Mouse (Mus musculus): ENCODE measurements around the gene Gm11437. TPM values are rescaled to one million over a fixed set of nuclear protein-coding genes. Genes with fewer than 3 reads are reported as not detected.
A peak's percentile ranks its signal among the peaks of the same experiment; 100 is the strongest.

The Gm11437 gene
- polyA plus RNA-seq, 1 experiment from 2014 or later, result 0.14 TPM

- peaks cover 8% of the 10 kb centered on the region for H3K4me1 ChIP-seq (ENCODE audit: insufficient read depth)
- H3K36me3 ChIP-seq (replicated peaks; ENCODE audit: insufficient read depth, low read length), result peaks cover 11% of the 10 kb centered on the region
- no peaks in the 10 kb centered on the region for H3K27me3 ChIP-seq (ENCODE audit: insufficient read depth, low read length)
- H3K9me3 ChIP-seq (ENCODE audit: low read length), result no peaks in the 10 kb centered on the region
- peak within 1 kb of the TSS; percentile 55; the same call in 1 of the 2 replicates for H3K27ac ChIP-seq (ENCODE audit: low read depth)
- H3K4me2 ChIP-seq (ENCODE audit: low read depth, low read length), result peak within 1 kb of the TSS; percentile 98
- DNase-seq (peak; percentile 90), ATAC-seq (peak; percentile 98)
- peak within 1 kb of the TSS; percentile 89 for H3K4me3 ChIP-seq (ENCODE audit: low read depth, low read length)
- under 1% methylated on average over 64 of the region's 83 CpGs for WGBS (ENCODE audit: insufficient replicate concordance)
- no peak for TF ChIP-seq CTCF (IDR thresholded peaks at IDR 0.05; ENCODE audit: low read depth)
- TF ChIP-seq EP300 (IDR thresholded peaks at IDR 0.05; ENCODE audit: low read depth), result no peak
- H3K9ac ChIP-seq (replicated peaks), result peak within 1 kb of the TSS; percentile 86
Measured at GRCm38 (mm10) chr11:84128943-84129798, 38.1 kb downstream of the Gm11437 start, which contains the start of the genes Tada2a and Acaca. Tada2a (minus strand) TSS chr11:84129600. Acaca (plus strand) TSS chr11:84129672.

GRCm38 (mm10) chr11:84127977-84128376 lies 39.3 kb downstream of the Gm11437 start:
- H3K36me3 ChIP-seq (replicated peaks; ENCODE audit: insufficient read depth, low read length), result peaks cover 11% of the 10 kb centered on the region
- 64% methylated on average over 4 of the region's 4 CpGs for WGBS (ENCODE audit: insufficient replicate concordance)
- H3K4me3 ChIP-seq (ENCODE audit: low read depth, low read length), result no peak overlapping the region
- TF ChIP-seq EP300 (IDR thresholded peaks at IDR 0.05; ENCODE audit: low read depth), result no peak
- TF ChIP-seq CTCF (IDR thresholded peaks at IDR 0.05; ENCODE audit: low read depth), result 0 out of 2 replicates have a peak, but pooled peaks have one; percentile 9
- H3K27ac ChIP-seq (ENCODE audit: low read depth), result no peak overlapping the region
- no peak overlapping the region for H3K4me2 ChIP-seq (ENCODE audit: low read depth, low read length)
- DNase-seq, result no peak
- peaks cover 8% of the 10 kb centered on the region for H3K4me1 ChIP-seq (ENCODE audit: insufficient read depth)
- no peaks in the 10 kb centered on the region for H3K27me3 ChIP-seq (ENCODE audit: insufficient read depth, low read length)
- no peak for ATAC-seq
- H3K9me3 ChIP-seq (ENCODE audit: low read length), result no peaks in the 10 kb centered on the region
- H3K9ac ChIP-seq (replicated peaks), result no peak overlapping the region

- WGBS (ENCODE audit: insufficient replicate concordance), result 65% methylated on average over 12 of the region's 12 CpGs
- DNase-seq, result no peak
- H3K9ac ChIP-seq (replicated peaks), result no peak overlapping the region
- H3K4me3 ChIP-seq (ENCODE audit: low read depth, low read length), result no peak overlapping the region
- peaks cover 21% of the 10 kb centered on the region for H3K36me3 ChIP-seq (replicated peaks; ENCODE audit: insufficient read depth, low read length)
- peak overlapping the region; percentile 46 for H3K27ac ChIP-seq (ENCODE audit: low read depth)
- ATAC-seq, result peak; percentile 85
- no peaks in the 10 kb centered on the region for H3K9me3 ChIP-seq (ENCODE audit: low read length)
- H3K27me3 ChIP-seq (ENCODE audit: insufficient read depth, low read length), result no peaks in the 10 kb centered on the region
- no peak for TF ChIP-seq EP300 (IDR thresholded peaks at IDR 0.05; ENCODE audit: low read depth)
- TF ChIP-seq CTCF (IDR thresholded peaks at IDR 0.05; ENCODE audit: low read depth), result no peak
- no peak overlapping the region for H3K4me2 ChIP-seq (ENCODE audit: low read depth, low read length)
- no peaks in the 10 kb centered on the region; the same call in 1 of the 2 replicates for H3K4me1 ChIP-seq (ENCODE audit: insufficient read depth)
Measured at GRCm38 (mm10) chr11:84121051-84121956, 46.0 kb downstream of the Gm11437 start.

- ATAC-seq (no peak), DNase-seq (no peak)
- Histone ChIP-seq H3K9ac (replicated peaks) (no peak overlapping the region), H3K36me3 (replicated peaks; ENCODE audit: insufficient read depth, low read length) (peaks cover 25% of the 10 kb centered on the region), H3K4me3 (ENCODE audit: low read depth, low read length) (no peak overlapping the region), H3K4me1 (ENCODE audit: insufficient read depth) (no peaks in the 10 kb centered on the region; the same call in 1 of the 2 replicates), H3K4me2 (ENCODE audit: low read depth, low read length) (no peak overlapping the region), H3K9me3 (ENCODE audit: low read length) (no peaks in the 10 kb centered on the region), H3K27me3 (ENCODE audit: insufficient read depth, low read length) (no peaks in the 10 kb centered on the region), H3K27ac (ENCODE audit: low read depth) (no peak overlapping the region)
- TF ChIP-seq EP300 (IDR thresholded peaks at IDR 0.05; ENCODE audit: low read depth) (no peak), CTCF (IDR thresholded peaks at IDR 0.05; ENCODE audit: low read depth) (no peak)
- 73% methylated on average over 4 of the region's 4 CpGs for WGBS (ENCODE audit: insufficient replicate concordance)
Measured at GRCm38 (mm10) chr11:84117431-84117830, 49.8 kb downstream of the Gm11437 start.

- ATAC-seq, result no peak
- H3K4me3 ChIP-seq (ENCODE audit: low read depth, low read length), result no peak overlapping the region
- TF ChIP-seq EP300 (IDR thresholded peaks at IDR 0.05; ENCODE audit: low read depth) (no peak), CTCF (IDR thresholded peaks at IDR 0.05; ENCODE audit: low read depth) (peak; percentile 45)
- no peak overlapping the region for H3K9ac ChIP-seq (replicated peaks)
- H3K27ac ChIP-seq (ENCODE audit: low read depth), result no peak overlapping the region
- no peaks in the 10 kb centered on the region; the same call in 1 of the 2 replicates for H3K4me1 ChIP-seq (ENCODE audit: insufficient read depth)
- no peaks in the 10 kb centered on the region for H3K9me3 ChIP-seq (ENCODE audit: low read length)
- WGBS (ENCODE audit: insufficient replicate concordance), result 68% methylated on average over 2 of the region's 2 CpGs
- H3K4me2 ChIP-seq (ENCODE audit: low read depth, low read length), result no peak overlapping the region
- no peak for DNase-seq
- H3K36me3 ChIP-seq (replicated peaks; ENCODE audit: insufficient read depth, low read length), result peaks cover 25% of the 10 kb centered on the region
- no peaks in the 10 kb centered on the region for H3K27me3 ChIP-seq (ENCODE audit: insufficient read depth, low read length)
Measured at GRCm38 (mm10) chr11:84116221-84116620, 51.1 kb downstream of the Gm11437 start.
